Mouse (Mus musculus) heart, postnatal 0 days (tissue): Measurements from ENCODE around the gene Rap1gap. TPM values are rescaled to one million over a fixed set of nuclear protein-coding genes. Genes with fewer than 3 reads are reported as not detected.

Source experiments
- ATAC-seq: fragments of 200-750 bp; cut with Nextera tagmentation; 2 replicates; pipeline ENCODE4 v1.8.0; 2017; ENCODE audit warnings: low read depth, moderate number of reproducible peaks, moderate library complexity; ENCODE audit not compliant: insufficient read depth
- DNase-seq: peaks from one replicate; pipeline ENCODE4 v3.0.0-alpha.2; 2016; ENCODE audit warnings: low spot score
- H3K27ac ChIP-seq: fragments of 300-500 bp; sonication (generic); 2 replicates; pipeline ENCODE4 v1.5.1; 2014; ENCODE audit warnings: low read depth, mild to moderate bottlenecking
- H3K27me3 ChIP-seq: fragments of 300-500 bp; sonication (generic); 2 replicates; pipeline ENCODE4 v1.6.1; 2014; ENCODE audit warnings: low read length, mixed read lengths; ENCODE audit not compliant: control insufficient read depth, insufficient read depth
- H3K36me3 ChIP-seq: fragments of 300-500 bp; sonication (generic); replicated peaks from 2 replicates; pipeline ENCODE4 v1.6.1; 2014; ENCODE audit warnings: low read length, mixed read lengths; ENCODE audit not compliant: control insufficient read depth, insufficient read depth
- H3K4me1 ChIP-seq: fragments of 300-500 bp; sonication (generic); 2 replicates; pipeline ENCODE4 v1.6.1; 2014; ENCODE audit warnings: antibody characterized with exemption; ENCODE audit not compliant: control insufficient read depth, insufficient read depth
- H3K4me2 ChIP-seq: fragments of 300-500 bp; sonication (generic); 2 replicates; pipeline ENCODE4 v1.6.1; 2014; ENCODE audit warnings: low read depth, mild to moderate bottlenecking, low read length, moderate library complexity
- H3K4me3 ChIP-seq: fragments of 300-500 bp; sonication (generic); 2 replicates; pipeline ENCODE4 v1.5.1; 2014; ENCODE audit warnings: low read depth, low read length
- H3K9ac ChIP-seq: fragments of 300-500 bp; sonication (generic); replicated peaks from 2 replicates; pipeline ENCODE4 v1.6.1; 2014; ENCODE audit warnings: low read depth, low read length, mixed read lengths
- H3K9me3 ChIP-seq: fragments of 300-500 bp; sonication (generic); replicated peaks from 2 replicates; pipeline ENCODE4 v1.6.1; 2016; ENCODE audit warnings: low read length; ENCODE audit not compliant: control insufficient read depth
- CTCF ChIP-seq: IDR thresholded peaks from 2 replicates; pipeline ENCODE4 v1.5.1; 2016; ENCODE audit warnings: antibody characterized with exemption, control low read depth, low read depth
- EP300 ChIP-seq: IDR thresholded peaks from 2 replicates; pipeline ENCODE4 v1.6.1; 2016; ENCODE audit warnings: antibody characterized with exemption, low read depth
- WGBS: fragments of 180-500 bp; shearing (Covaris S2); extraction: QIAGEN DNeasy Blood & Tissue Kit; methylation state at CpG from one replicate; pipeline ENCODE4 v1.1.7; 2014; 5-methylcytosine and 5-hydroxymethylcytosine counted together
- polyA plus RNA-seq: library from polyadenylated mRNA; unstranded; fragments of >200 nt; fragmentation: Nextera tagmentation; extraction: Ambion mirVana; gene quantifications from 2 replicates; pipeline ENCODE4 v1.2.1, GENCODE M21; 2015
- total RNA-seq: library from RNA; depleted of rRNA; stranded (reverse); fragments of >200 nt; gene quantifications from 2 replicates; pipeline ENCODE4 v1.2.3, GENCODE M21; 2014; ENCODE audit warnings: low replicate concordance; rRNA removed

The Rap1gap gene
- total and polyA plus RNA-seq, 2 experiments from 2014 or later: 10.4 to 17.7 TPM

DNA sequence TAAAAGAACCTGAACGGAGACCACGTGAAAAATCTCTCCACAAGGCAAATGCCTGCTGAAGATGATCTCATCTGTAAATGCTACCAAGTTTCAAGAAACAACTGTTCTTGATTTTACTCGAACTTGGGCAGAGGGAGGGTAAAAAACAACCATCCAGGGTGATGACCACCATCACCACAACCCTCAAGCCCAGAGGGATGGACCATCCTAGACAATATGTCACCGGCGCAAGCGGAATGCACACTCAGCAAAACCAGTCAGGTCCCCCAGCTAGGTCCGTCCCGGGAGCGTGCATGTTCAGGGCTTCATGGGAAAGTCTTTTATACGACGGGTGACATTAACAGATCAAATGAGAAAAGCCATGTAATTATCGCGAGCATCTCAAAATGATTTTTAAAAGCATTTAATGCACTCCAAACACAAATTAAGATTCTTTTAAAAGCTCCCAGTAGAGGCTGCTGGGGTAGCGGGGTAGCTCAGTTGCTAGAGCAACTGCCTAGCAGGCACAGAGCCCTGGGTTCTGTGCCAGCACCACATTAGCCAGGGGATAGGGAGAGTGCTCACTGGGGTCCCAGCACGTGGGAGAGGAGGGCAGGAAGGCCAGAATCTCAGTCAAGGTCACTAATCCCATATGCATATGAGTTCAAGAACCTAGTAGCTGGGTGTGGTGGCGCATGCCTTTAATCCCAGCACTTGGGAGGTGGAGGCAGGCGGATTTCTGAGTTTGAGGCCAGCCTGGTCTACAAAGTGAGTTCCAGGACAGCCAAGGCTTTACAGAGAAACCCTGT lies 114.1 kb downstream of the Rap1gap start:
- ATAC-seq (no peak), DNase-seq (no peak)
- Histone ChIP-seq H3K9ac (no peak overlapping the region), H3K4me1 (peaks cover 3% of the 10 kb centered on the region), H3K36me3 (no peaks in the 10 kb centered on the region), H3K4me2 (no peak overlapping the region), H3K27me3 (no peaks in the 10 kb centered on the region), H3K9me3 (no peaks in the 10 kb centered on the region), H3K27ac (no peak overlapping the region), H3K4me3 (no peak overlapping the region)
- WGBS: 77% methylated on average over 17 of the region's 17 CpGs
- TF ChIP-seq EP300: no peak
- TF ChIP-seq CTCF: no peak

Other genes with a start within 250 kb of the Rap1gap start
- not detected in 2 replicates for gene Cela3b, start 234.2 kb upstream of the Rap1gap start, total RNA-seq
- gene Cela3b, start 234.2 kb upstream of the Rap1gap start, polyA plus RNA-seq: not detected in 2 replicates
- gene 1700013G24Rik, start 211.4 kb upstream of the Rap1gap start, total RNA-seq: not detected in 2 replicates
- not detected in 2 replicates for gene 1700013G24Rik, start 211.4 kb upstream of the Rap1gap start, polyA plus RNA-seq
- 473 and 516 TPM in 2 replicates for gene Hspg2, start 196.0 kb upstream of the Rap1gap start, total RNA-seq
- 41.2 and 42.4 TPM in 2 replicates for gene Hspg2, start 196.0 kb upstream of the Rap1gap start, polyA plus RNA-seq
- gene Ldlrad2, start 90.2 kb upstream of the Rap1gap start, total RNA-seq: not detected in 2 replicates
- 0.63 TPM in 1 of 2 replicates, not detected in the other for gene Ldlrad2, start 90.2 kb upstream of the Rap1gap start, polyA plus RNA-seq
- gene Usp48, start 71.0 kb upstream of the Rap1gap start, total RNA-seq: 36.7 and 42.9 TPM in 2 replicates
- gene Usp48, start 71.0 kb upstream of the Rap1gap start, polyA plus RNA-seq: 16.3 and 16.4 TPM in 2 replicates
- 1.9 and 2.4 TPM in 2 replicates for gene Alpl, start 131.7 kb downstream of the Rap1gap start, total RNA-seq
- 2.2 and 2.3 TPM in 2 replicates for gene Alpl, start 131.7 kb downstream of the Rap1gap start, polyA plus RNA-seq
- 140 and 238 TPM in 2 replicates for gene Ece1, start 197.5 kb downstream of the Rap1gap start, total RNA-seq
- 35.4 and 35.7 TPM in 2 replicates for gene Ece1, start 197.5 kb downstream of the Rap1gap start, polyA plus RNA-seq